22 mouse cellular contexts compared by ENCODE assay signal in the genomic region with DNA sequence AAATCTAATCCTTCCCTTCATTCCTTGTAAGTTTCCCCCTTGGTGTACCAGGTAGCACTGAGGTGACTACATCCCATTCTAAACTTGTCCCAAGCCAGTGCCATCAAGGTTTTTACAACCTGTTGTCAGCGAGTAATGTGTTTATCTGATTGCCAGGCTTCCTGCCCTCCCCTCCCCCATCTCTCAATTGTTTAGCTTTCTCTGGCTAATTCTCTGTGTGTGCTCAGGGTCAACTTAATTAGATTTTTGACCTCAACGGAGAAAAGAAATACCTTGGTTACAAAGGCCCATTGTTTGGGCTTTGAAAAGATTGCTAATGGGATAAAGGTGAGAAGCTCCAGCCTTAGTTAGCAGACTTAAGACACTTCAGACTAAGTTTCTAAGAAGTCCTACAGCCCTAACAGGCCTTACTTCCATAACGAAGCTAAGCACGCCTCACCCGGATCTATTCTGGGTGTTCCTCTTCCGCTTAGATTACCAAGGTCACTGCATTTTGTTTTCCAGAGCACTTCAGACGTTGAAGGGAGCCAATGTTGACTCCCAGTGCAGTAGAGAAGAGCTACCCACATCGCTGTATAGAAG.
DNase-seq lines count a peak whose midpoint lies in the region.
"Had no signal": no experiment of that assay in that cellular context is flagged by ENCODE, and none has a peak within 500 bp of the region (broad histone marks: within the 10 kb centered on the region; RNA-seq: fewer than 3 reads in every experiment).

No protein-coding gene starts in this region.

- DNase-seq in embryo, embryonic 9.5 days (ENCODE audit: extremely low spot score) = peak; percentile 31
- DNase-seq in embryo, embryonic 11 days = no peak
- peak; percentile 23 to 38 for DNase-seq in heart, adult 9 months (ENCODE audit: low spot score in 2 of 2)
- DNase-seq in heart, postnatal 36 days = no peak
- peak; percentile 98 for DNase-seq in R1 (ENCODE audit: low read depth, low spot score)
- DNase-seq in heart, postnatal 4 days = peak; percentile 14
- no peak for DNase-seq in frontal cortex, postnatal 25 days (ENCODE audit: low spot score in 2 of 2)
- no peak for DNase-seq in forebrain, embryonic 10.5 days (ENCODE audit: extremely low spot score, low spot score)
- DNase-seq: cerebellum, adult 8-10 months; gastrocnemius, postnatal 14 days; kidney, postnatal 36 days; lung, adult 18-20 months; lung, postnatal 14 days; right cerebral cortex, postnatal 14 days; thymus, adult 18-20 months; thymus, postnatal 4 days had no signal

- no peaks in the 10 kb centered on the region for H3K27me3 ChIP-seq in forebrain, embryonic 10.5 days (ENCODE audit: poor library complexity, severe bottlenecking)
- H3K27me3 ChIP-seq: embryonic facial prominence, embryonic 15.5 days; heart, embryonic 15.5 days; midbrain, embryonic 13.5 days; neural tube, embryonic 13.5 days; stomach, embryonic 15.5 days had no signal

- H3K27ac ChIP-seq in forebrain, embryonic 10.5 days = no peak overlapping the region
- H3K27ac ChIP-seq: embryonic facial prominence, embryonic 15.5 days; heart, embryonic 15.5 days; hindbrain, embryonic 14.5 days; midbrain, embryonic 13.5 days; neural tube, embryonic 13.5 days; stomach, embryonic 15.5 days had no signal

- peaks cover 5% of the 10 kb centered on the region for H3K9me3 ChIP-seq in forebrain, embryonic 10.5 days
- H3K9me3 ChIP-seq: stomach, embryonic 15.5 days had no signal

- intact Hi-C loops in heart, postnatal 36 days (cut with DNase I) = no loop called here

- WGBS in forebrain, embryonic 10.5 days = 17% methylated on average over 8 of the region's 8 CpGs

- H3K4me1 ChIP-seq in forebrain, embryonic 10.5 days = peaks cover 9% of the 10 kb centered on the region
- H3K4me1 ChIP-seq: embryonic facial prominence, embryonic 15.5 days; heart, embryonic 15.5 days; midbrain, embryonic 13.5 days; neural tube, embryonic 13.5 days; stomach, embryonic 15.5 days had no signal

- no peak overlapping the region for H3K4me3 ChIP-seq in forebrain, embryonic 10.5 days
- H3K4me3 ChIP-seq: embryonic facial prominence, embryonic 15.5 days; heart, embryonic 15.5 days; midbrain, embryonic 13.5 days; neural tube, embryonic 13.5 days; stomach, embryonic 15.5 days had no signal

- H3K36me3 ChIP-seq in forebrain, embryonic 10.5 days (replicated peaks) = no peaks in the 10 kb centered on the region
- H3K36me3 ChIP-seq: embryonic facial prominence, embryonic 15.5 days; heart, embryonic 15.5 days; midbrain, embryonic 13.5 days; neural tube, embryonic 13.5 days; stomach, embryonic 15.5 days had no signal

Comparison
In these comparisons a context has a peak if more than half of its experiments do, and no peak if none do; other contexts are left out.
1. DNase-seq: peak in embryo, embryonic 9.5 days (single experiment), heart, adult 9 months (2 of 2), R1 (single experiment) and heart, postnatal 4 days (single experiment); none in embryo, embryonic 11 days (single experiment), heart, postnatal 36 days (0 of 2), frontal cortex, postnatal 25 days (0 of 2) and forebrain, embryonic 10.5 days (single experiment).